Mouse (Mus musculus): Measurements from ENCODE around the gene Eif4g2. TPM values are rescaled to one million over a fixed set of nuclear protein-coding genes. Genes with fewer than 3 reads are reported as not detected.
A peak's percentile ranks its signal among the peaks of the same experiment; 100 is the strongest.

Gene Eif4g2
- total and polyA plus RNA-seq, 3 experiments, result 332 to 958 (median 935) TPM

GRCm38 (mm10) chr7:111122084-111122530 is 39.3 kb upstream of the Eif4g2 start (continued):
- TF ChIP-seq ZC3H11A (IDR thresholded peaks at IDR 0.05; ENCODE audit: low read depth, low read length), result peak; percentile 89

- Histone ChIP-seq H3K9me3 (replicated peaks; ENCODE audit: insufficient read depth, low read length) (no peaks in the 10 kb centered on the region), H3K36me3 (ENCODE audit: control insufficient read depth in 1 of 2, insufficient read depth in 2 of 2, low read length in 2 of 2) (peaks cover 0 to 18% of the 10 kb centered on the region in 2 experiments; a peak in 3 of 4 replicates), H3K4me3 (ENCODE audit: control insufficient read depth in 1 of 2, insufficient read depth in 1 of 2, low read depth in 2 of 2, low read length in 2 of 2) (peak overlapping the region; percentile 79 to 82), H3K4me1 (ENCODE audit: control insufficient read depth in 1 of 2, insufficient read depth in 2 of 2, low read length in 2 of 2) (peaks cover 8 to 9% of the 10 kb centered on the region in 2 experiments), H3K79me2 (ENCODE audit: control insufficient read depth, insufficient read depth, low read length, poor library complexity) (peaks cover 12% of the 10 kb centered on the region), H3K9ac (ENCODE audit: control insufficient read depth, low read depth, low read length, poor library complexity, severe bottlenecking) (peak overlapping the region; percentile 88), H3K27ac (ENCODE audit: control insufficient read depth, low read depth, low read length) (peak overlapping the region; percentile 83), H3K27me3 (ENCODE audit: control insufficient read depth in 1 of 2, insufficient read depth in 2 of 2, low read length in 2 of 2) (no peaks in the 10 kb centered on the region)
- 0 out of 2 replicates have a peak, but pooled peaks have one; percentile 10 for TF ChIP-seq SIN3A (IDR thresholded peaks at IDR 0.05; ENCODE audit: low read length)
- peak; percentile 93 for TF ChIP-seq MAX (IDR thresholded peaks at IDR 0.05; ENCODE audit: low read length)
- TF ChIP-seq MYC (IDR thresholded peaks at IDR 0.05; ENCODE audit: low read depth, low read length), result peak; percentile 94; the same call in 1 of the 2 replicates
- TF ChIP-seq RCOR1 (IDR thresholded peaks at IDR 0.05; ENCODE audit: low read depth, low read length), result no peak
- TF ChIP-seq ZC3H11A (IDR thresholded peaks at IDR 0.05; ENCODE audit: low read depth, low read length), result 0 out of 2 replicates have a peak, but pooled peaks have one; percentile 14
- peak; percentile 64; the same call in 1 of the 2 replicates for TF ChIP-seq MXI1 (IDR thresholded peaks at IDR 0.05; ENCODE audit: low read depth, low read length)
- no peak for TF ChIP-seq MEF2A (IDR thresholded peaks at IDR 0.05; ENCODE audit: extremely low read depth, insufficient replicate concordance, low read depth, low read length, poor library complexity, severe bottlenecking)
- peak; percentile 74 for TF ChIP-seq USF1 (IDR thresholded peaks at IDR 0.05; ENCODE audit: low read depth, low read length)
- TF ChIP-seq CHD1 (IDR thresholded peaks at IDR 0.05; ENCODE audit: low read depth, low read length), result peak; percentile 56; the same call in 1 of the 2 replicates
- peak; percentile 68 for DNase-seq (ENCODE audit: low read depth, low spot score)
Measured at GRCm38 (mm10) chr7:111121522-111121921, 38.7 kb upstream of the Eif4g2 start.

- H3K27ac ChIP-seq (ENCODE audit: control insufficient read depth, low read depth, low read length), result no peak overlapping the region
- peaks cover 0 to 4% of the 10 kb centered on the region in 2 experiments; a peak in 2 of 4 replicates for H3K36me3 ChIP-seq (ENCODE audit: control insufficient read depth in 1 of 2, insufficient read depth in 2 of 2, low read length in 2 of 2)
- TF ChIP-seq HCFC1 (IDR thresholded peaks at IDR 0.05; ENCODE audit: low read depth, low read length) (no peak), NELFE (IDR thresholded peaks at IDR 0.05; ENCODE audit: low read depth, low read length) (no peak), NRF1 (IDR thresholded peaks at IDR 0.05; ENCODE audit: insufficient read depth, low read depth, low read length, poor library complexity, severe bottlenecking) (no peak), ZMIZ1 (IDR thresholded peaks at IDR 0.05; ENCODE audit: low read depth, low read length) (no peak), SMC3 (IDR thresholded peaks at IDR 0.05; ENCODE audit: low read depth, low read length) (no peak), MAFK (IDR thresholded peaks at IDR 0.05; ENCODE audit: borderline replicate concordance, low read depth, low read length) (no peak), ZNF384 (IDR thresholded peaks at IDR 0.05; ENCODE audit: low read depth, low read length) (no peak), MEF2A (IDR thresholded peaks at IDR 0.05; ENCODE audit: extremely low read depth, insufficient replicate concordance, low read depth, low read length, poor library complexity, severe bottlenecking) (no peak), SIN3A (IDR thresholded peaks at IDR 0.05; ENCODE audit: low read length) (no peak), POLR2AphosphoS5 (IDR thresholded peaks at IDR 0.05; ENCODE audit: borderline replicate concordance, low read depth, low read length) (no peak), CTCF (IDR thresholded peaks at IDR 0.05 in 2 of 3, conservative IDR thresholded peaks at IDR 0.05 in 1 of 3; ENCODE audit: control insufficient read depth in 1 of 3, insufficient read depth in 1 of 3, low read depth in 2 of 3, low read length in 3 of 3, poor library complexity in 1 of 3, severe bottlenecking in 1 of 3) (no peak), MAX (IDR thresholded peaks at IDR 0.05; ENCODE audit: low read length) (no peak), MAZ (IDR thresholded peaks at IDR 0.05; ENCODE audit: low read depth, low read length) (no peak), ETS1 (IDR thresholded peaks at IDR 0.05; ENCODE audit: low read depth, low read length) (no peak), KAT2A (conservative IDR thresholded peaks at IDR 0.05; ENCODE audit: low read depth, low read length) (no peak), MYB (IDR thresholded peaks at IDR 0.05; ENCODE audit: low read depth, low read length) (no peak), USF2 (IDR thresholded peaks at IDR 0.05; ENCODE audit: borderline replicate concordance in 1 of 2, insufficient read depth in 1 of 2, low read depth in 1 of 2, low read length in 2 of 2) (no peak)
- H3K27me3 ChIP-seq (ENCODE audit: control insufficient read depth in 1 of 2, insufficient read depth in 2 of 2, low read length in 2 of 2), result no peaks in the 10 kb centered on the region
- H3K9ac ChIP-seq (ENCODE audit: control insufficient read depth, low read depth, low read length, poor library complexity, severe bottlenecking), result no peak overlapping the region
- H3K79me2 ChIP-seq (ENCODE audit: control insufficient read depth, insufficient read depth, low read length, poor library complexity), result no peaks in the 10 kb centered on the region
- H3K9me3 ChIP-seq (replicated peaks; ENCODE audit: insufficient read depth, low read length), result no peaks in the 10 kb centered on the region
- no peak overlapping the region for H3K4me3 ChIP-seq (ENCODE audit: control insufficient read depth in 1 of 2, insufficient read depth in 1 of 2, low read depth in 2 of 2, low read length in 2 of 2)
- no peak for DNase-seq (ENCODE audit: low read depth, low spot score)
- H3K4me1 ChIP-seq (ENCODE audit: control insufficient read depth in 1 of 2, insufficient read depth in 2 of 2, low read length in 2 of 2), result peaks cover 0 to 2% of the 10 kb centered on the region in 2 experiments; a peak in 1 of 4 replicates
Measured at GRCm38 (mm10) chr7:111109561-111109960, 26.7 kb upstream of the Eif4g2 start.

Data from MEL (cell line).